Mouse (Mus musculus) thymus, adult 2 months (tissue): Measurements from ENCODE around the gene Tmem203.

Experiments used
- CTCF ChIP-seq: fragments of 200-500 bp; IDR thresholded peaks from 2 replicates; pipeline ENCODE4 v1.5.1; 2012; ENCODE audit warnings: mild to moderate bottlenecking, control low read depth, low read length, moderate library complexity, borderline replicate concordance; ENCODE audit not compliant: control insufficient read depth, poor library complexity, insufficient read depth; ENCODE audit errors: extremely low read depth
- POLR2A ChIP-seq: fragments of 200-500 bp; IDR thresholded peaks from 2 replicates; pipeline ENCODE4 v1.6.1; 2012; ENCODE audit warnings: mild to moderate bottlenecking, low read length, control low read depth, moderate library complexity; ENCODE audit not compliant: control insufficient read depth, poor library complexity, insufficient read depth; ENCODE audit errors: extremely low read depth

DNA sequence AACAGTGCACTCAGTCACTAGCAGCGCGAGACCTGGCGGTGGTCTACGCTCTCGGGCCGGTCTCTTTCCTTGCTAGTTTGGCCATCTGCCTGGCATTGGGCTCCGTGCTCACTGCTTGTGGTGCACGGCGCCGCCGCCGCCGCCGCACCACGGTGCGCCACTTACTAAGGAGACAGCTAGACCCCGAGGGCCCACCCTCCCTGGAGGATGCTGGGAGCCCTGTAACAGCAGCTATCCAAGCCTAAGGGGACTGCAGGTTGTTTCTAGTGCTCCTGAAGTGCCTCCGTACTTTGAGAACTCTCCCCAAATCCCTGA, 35.5 kb downstream of the Tmem203 start:
- TF ChIP-seq CTCF (no peak), POLR2A (no peak)
